Mouse (Mus musculus) liver, adult 2 months (tissue): ENCODE measurements at regions not wholly inside any gene's neighbourhood (a gene's known extent, or its start where the extent isn't known, plus 50 kb on each side); places are given as distances from the start of the nearest gene placed in this dataset.

Experiments
- DNase-seq: peaks from one replicate; pipeline ENCODE4 v3.0.0-alpha.2; 2011; ENCODE audit warnings: low read depth, low spot score; ENCODE audit errors: extremely low read depth
- H3K27ac ChIP-seq: fragments of 200-500 bp; replicated peaks from 2 replicates; pipeline ENCODE4 v1.5.1; 2012; ENCODE audit warnings: low read depth, mild to moderate bottlenecking, control low read depth, inconsistent platforms, low read length; ENCODE audit not compliant: insufficient read depth
- H3K27me3 ChIP-seq: fragments of 200-500 bp; 2 replicates; pipeline ENCODE4 v1.6.1; 2012; ENCODE audit warnings: mild to moderate bottlenecking, moderate library complexity, low read length, inconsistent platforms; ENCODE audit not compliant: control insufficient read depth, insufficient read depth
- H3K36me3 ChIP-seq: fragments of 200-500 bp; 2 replicates; pipeline ENCODE4 v1.6.1; 2012; ENCODE audit warnings: low read length, inconsistent platforms; ENCODE audit not compliant: control insufficient read depth, insufficient read depth
- H3K4me1 ChIP-seq: fragments of 200-500 bp; 2 replicates; pipeline ENCODE4 v1.6.1; 2011; ENCODE audit warnings: low read length; ENCODE audit not compliant: control insufficient read depth, insufficient read depth
- H3K4me3 ChIP-seq: fragments of 200-500 bp; 2 replicates; pipeline ENCODE4 v1.5.1; 2011; ENCODE audit warnings: low read depth, mild to moderate bottlenecking, control low read depth, low read length, moderate library complexity; ENCODE audit not compliant: insufficient read depth
- H3K79me2 ChIP-seq: fragments of 200-500 bp; 2 replicates; pipeline ENCODE4 v1.6.1; 2012; ENCODE audit warnings: inconsistent platforms, mild to moderate bottlenecking, low read length, moderate library complexity; ENCODE audit not compliant: control insufficient read depth, insufficient read depth
- H3K9ac ChIP-seq: fragments of 200-500 bp; 2 replicates; pipeline ENCODE4 v1.6.1; 2012; ENCODE audit warnings: low read depth, mild to moderate bottlenecking, control low read depth, inconsistent platforms, low read length
- CTCF ChIP-seq: fragments of 200-500 bp; IDR thresholded peaks from 2 replicates; pipeline ENCODE4 v1.5.1; 2011; ENCODE audit warnings: low read depth, low read length, control low read depth
- POLR2A ChIP-seq: fragments of 200-500 bp; IDR thresholded peaks from 2 replicates; pipeline ENCODE4 v1.6.1; 2011; ENCODE audit warnings: low read length, control low read depth; ENCODE audit not compliant: insufficient read depth; ENCODE audit errors: extremely low read depth
- WGBS: fragments of 180-500 bp; shearing (Covaris S2); methylation state at CpG from one replicate; pipeline ENCODE4 v1.1.7; 2018; 5-methylcytosine and 5-hydroxymethylcytosine counted together

DNA sequence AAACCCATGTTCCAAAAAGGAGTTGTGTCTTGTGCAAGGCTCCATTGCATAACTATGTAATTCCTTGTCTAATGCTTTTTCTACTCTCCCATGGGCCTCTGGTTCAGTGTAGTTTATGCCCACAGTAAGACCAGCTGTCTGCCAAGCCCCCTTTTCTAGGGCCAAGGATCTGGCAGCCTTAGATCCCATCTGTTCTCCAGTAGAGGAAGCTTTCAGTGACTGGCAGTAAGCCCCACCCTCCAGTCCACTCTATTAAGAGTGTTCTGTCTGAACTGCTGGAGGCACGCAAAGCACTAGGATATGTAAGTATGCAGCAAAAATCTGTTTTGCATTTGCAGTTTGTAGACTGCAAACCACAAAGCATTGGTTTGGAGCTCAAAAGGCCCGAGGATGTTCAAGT, 303.5 kb downstream of the Ar start:
- Histone ChIP-seq H3K79me2 (no peaks in the 10 kb centered on the region), H3K27me3 (no peaks in the 10 kb centered on the region), H3K9ac (no peak overlapping the region), H3K27ac (no peak overlapping the region), H3K36me3 (no peaks in the 10 kb centered on the region), H3K4me3 (no peak overlapping the region), H3K4me1 (no peaks in the 10 kb centered on the region)
- no peak for TF ChIP-seq POLR2A
- no peak for TF ChIP-seq CTCF
- WGBS = 78% methylated on average over 2 of the region's 2 CpGs
- no peak for DNase-seq

DNA sequence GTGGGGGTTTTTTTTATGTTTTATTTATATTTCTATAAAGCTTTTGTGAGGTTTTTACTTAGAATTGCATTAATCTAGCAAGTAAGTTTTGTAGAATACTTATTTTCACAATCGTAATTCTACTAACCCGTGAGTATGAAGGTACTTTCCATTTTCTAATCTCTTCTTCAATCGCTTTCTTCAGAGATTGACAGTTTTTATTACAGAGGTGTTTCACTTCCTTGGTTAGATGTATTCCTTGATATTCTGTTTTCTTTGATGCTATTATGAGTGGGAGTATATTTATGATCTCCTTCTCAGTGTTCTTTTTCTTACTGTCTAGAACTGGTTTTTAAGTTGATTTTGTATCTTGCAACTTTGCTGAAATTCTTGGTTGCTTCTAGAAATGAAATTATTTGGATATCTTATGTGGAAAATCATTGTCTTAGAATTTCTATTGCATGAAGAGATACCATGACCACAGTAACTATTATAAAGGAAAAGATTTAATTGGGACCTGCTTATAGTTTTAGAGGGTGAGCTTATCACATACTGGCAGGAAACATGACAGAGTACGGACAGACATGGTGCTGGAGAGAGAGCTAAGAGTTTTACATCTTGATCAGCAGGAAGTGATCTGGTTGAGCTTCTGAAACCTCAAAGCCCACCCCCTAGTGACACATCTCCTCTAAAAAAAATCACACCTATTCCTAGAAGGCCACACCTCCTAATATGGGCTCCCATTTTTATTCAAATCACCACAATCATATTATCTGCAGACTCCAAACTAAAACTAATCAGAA, 328.1 kb downstream of the Ar start:
- Histone ChIP-seq H3K36me3 (no peaks in the 10 kb centered on the region), H3K27me3 (no peaks in the 10 kb centered on the region), H3K4me1 (no peaks in the 10 kb centered on the region), H3K4me3 (no peak overlapping the region), H3K27ac (no peak overlapping the region), H3K9ac (no peak overlapping the region), H3K79me2 (no peaks in the 10 kb centered on the region)
- 87% methylated on average over 4 of the region's 4 CpGs for WGBS
- DNase-seq = no peak
- TF ChIP-seq CTCF = no peak
- TF ChIP-seq POLR2A = no peak
